Mouse (Mus musculus) left cerebral cortex, adult 11 months (tissue): Measurements from ENCODE around the gene Kctd7.

ENCODE experiments used
- DNase-seq: peaks from one replicate; pipeline ENCODE4 v3.0.0; 2022; ENCODE audit warnings: low spot score

Gene Kctd7

DNA sequence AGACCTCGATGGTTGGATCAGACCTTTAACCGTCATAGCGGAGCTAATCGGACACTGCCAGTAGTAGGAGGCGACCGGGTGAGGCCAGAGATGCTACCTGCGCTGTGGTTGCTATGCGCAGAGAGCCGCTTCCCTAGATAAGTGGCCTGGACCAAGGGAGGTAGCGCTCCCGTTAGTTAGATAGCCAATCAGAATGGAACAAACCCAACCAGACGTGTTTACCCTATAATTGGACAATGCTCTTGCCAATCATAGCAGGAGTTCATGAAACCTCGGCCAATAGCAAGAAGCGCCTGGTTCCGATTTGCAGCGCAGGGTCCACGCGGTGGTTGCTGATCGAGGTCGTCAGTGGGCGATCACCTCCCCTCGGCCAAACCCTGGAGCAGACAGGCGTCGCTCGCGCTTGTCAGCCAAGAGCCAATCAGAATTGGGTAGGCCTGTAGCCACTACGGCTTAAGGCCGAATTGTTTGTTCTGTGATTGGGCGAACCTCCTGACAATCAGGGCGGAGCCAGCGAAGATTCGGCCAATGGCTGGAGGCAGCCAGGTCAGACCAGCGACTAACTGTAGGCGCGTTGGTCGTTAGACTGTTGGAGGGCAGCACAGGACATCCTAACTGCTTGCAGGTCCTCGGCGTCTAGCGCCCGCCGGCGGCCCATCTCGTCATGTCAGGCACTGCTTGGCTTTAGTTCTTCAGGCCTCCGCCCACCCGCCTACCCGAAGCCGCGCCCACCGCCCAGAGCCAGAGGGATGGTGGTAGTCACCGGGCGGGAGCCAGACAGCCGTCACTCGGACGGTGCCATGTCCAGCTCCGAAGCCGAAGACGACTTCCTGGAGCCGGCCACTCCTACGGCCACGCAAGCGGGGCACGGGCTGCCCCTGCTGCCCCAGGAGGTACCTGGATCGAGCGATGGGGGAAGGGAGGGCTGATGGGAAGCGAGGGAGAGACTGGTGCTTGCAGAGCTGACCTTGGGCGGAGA, at the start of gene Kctd7:
TSS of gene Kctd7 (plus strand) at position 528 of the 979 bp plus-strand sequence.
- DNase-seq, result peak; percentile 97

DNA sequence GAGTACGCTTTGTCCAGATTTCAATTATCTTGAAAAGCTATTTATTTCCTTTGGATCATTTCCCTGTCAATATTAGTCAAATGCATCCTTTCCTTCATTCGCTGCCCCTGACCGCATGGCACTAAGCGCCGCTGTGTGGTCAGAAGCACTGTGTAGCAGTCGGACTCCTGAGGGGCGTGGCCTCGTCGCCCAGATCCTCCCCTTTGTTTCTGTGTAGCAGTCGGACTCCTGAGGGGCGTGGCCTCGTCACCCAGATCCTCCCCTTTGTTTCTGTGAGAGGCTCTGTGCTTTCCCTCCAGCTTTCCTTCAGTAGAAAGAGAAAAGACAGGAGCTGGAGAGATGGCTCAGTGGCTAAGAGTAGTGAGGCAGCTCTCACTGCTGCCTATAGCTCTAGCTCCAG, 47.9 kb upstream of the Kctd7 start:
- no peak for DNase-seq

DNA sequence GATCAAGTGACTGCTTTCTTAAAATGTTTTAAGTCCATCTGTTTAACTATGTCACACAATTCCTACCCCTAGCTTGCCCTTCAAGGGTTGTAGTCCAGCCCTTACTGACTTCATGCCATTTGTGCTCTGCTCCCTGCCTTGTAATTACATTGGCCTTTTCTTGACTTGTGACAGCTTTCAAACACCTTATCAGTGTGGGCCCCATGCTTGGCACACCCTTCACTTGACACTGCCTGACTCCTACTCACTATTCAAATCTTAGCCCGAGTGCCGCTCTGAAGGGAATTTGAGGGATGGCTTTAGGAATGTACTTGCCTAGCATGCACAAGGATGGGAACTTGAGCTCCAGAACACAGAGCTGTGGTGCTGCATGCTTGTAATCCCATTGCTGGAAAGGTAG, 46.8 kb upstream of the Kctd7 start:
- DNase-seq, result no peak

DNA sequence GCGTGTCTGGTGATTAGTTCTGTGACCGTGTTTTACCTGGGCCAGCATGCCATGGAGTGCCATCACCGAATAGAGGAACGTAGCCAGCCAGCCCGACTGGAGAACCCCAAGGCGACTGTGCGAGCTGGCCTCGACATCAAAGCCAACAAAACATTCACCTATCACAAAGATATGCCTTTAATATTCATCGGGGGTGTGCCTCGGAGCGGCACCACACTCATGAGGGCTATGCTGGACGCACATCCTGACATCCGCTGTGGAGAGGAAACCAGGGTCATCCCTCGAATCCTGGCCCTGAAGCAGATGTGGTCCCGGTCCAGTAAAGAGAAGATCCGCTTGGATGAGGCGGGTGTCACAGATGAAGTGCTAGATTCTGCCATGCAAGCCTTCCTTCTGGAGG, 42.9 kb upstream of the Kctd7 start:
- DNase-seq, result no peak

DNA sequence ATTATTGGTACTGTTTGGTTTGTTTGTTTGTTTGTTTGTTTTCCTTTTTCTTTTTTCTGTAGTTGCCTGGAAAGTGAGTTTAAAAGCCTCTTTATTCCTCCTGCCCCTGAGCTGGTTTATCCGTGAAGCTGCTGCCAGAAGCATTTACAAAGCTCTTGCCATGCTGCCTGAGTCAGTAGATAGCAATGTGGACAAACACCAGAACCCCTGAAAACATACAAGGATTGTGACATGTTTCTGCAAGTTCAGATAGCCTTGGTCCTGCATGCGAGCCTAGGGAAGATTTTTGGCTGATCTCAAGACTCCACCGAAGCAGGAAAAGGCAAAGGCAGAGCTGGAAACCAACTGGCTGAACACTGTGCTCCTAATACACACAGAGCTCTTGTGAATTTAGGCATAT, 35.3 kb upstream of the Kctd7 start:
- no peak for DNase-seq

DNA sequence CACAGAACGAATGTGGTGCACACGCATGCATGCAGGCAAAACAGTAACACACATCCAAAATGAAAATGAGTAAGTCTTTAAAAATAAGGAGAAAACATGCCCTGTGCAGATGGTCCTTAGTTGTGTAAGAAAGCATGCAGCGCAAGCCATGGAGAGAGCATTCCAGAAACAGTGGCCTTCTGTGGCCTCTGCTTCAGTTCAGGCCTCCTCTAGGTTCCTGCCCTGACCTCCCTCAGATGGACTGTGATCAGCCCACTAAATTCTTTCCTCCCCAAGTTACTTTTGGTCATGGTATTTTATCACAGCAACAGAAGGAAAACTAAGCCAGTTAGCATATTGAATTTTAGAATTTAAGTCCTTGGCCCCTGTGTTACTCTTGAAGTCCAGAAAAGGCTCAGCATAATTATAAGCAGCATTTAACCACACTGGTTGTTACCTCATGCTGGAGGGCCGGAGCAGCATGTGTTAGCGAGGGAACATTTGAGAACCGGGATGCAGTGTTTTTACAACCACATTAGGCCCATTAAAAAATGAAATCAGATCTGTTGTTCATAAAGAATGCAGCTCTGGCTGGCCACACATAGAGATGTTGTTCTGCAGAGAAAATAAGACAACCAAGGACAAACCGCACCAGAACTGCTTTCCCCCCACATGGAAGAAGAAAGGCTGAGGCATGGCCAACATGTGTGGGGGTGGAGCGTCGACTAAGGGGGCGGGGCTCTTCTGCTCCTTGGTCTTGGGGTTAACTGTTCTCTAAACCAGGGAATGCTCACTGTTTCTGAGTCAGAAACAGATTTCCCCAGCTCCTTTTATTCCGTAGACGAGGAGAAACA, 33.8 kb upstream of the Kctd7 start:
- DNase-seq, result no peak

DNA sequence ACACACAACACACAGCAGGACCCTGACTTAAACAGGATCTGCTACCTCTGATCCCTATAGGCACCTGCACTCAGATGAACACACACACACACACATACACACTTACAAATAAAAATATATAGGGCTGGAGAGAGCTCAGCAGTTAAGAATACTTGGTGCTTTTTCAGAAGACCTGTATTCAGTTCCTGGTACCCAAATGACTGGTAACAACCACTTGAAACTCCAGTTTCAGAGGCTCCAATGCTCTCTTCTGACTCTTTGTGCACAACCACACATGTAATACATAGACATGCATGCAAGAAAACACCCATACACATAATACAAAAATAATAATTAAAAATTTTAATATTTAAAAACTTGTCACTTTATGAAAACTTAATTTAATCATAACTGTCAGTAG, 32.0 kb upstream of the Kctd7 start:
- no peak for DNase-seq

DNA sequence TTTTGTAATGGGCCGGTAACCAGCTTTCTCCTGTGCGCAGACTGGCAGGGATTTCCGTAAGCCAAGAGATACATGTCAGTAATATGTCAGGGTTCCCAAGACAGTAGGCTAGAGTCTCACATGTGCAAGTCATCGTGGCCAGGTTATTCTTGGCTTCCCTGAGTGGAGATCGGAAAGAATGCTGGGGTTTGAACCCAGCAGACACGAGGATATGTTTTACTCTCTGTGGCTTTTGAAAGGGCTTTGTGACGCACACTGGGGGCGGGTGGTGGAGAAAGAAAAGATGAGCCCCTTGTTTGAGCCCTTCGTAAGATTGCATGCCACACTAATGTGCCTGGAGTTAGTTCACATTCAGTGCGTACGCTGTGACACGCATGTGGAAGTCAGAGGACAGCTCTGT, 28.5 kb upstream of the Kctd7 start:
- DNase-seq, result no peak

DNA sequence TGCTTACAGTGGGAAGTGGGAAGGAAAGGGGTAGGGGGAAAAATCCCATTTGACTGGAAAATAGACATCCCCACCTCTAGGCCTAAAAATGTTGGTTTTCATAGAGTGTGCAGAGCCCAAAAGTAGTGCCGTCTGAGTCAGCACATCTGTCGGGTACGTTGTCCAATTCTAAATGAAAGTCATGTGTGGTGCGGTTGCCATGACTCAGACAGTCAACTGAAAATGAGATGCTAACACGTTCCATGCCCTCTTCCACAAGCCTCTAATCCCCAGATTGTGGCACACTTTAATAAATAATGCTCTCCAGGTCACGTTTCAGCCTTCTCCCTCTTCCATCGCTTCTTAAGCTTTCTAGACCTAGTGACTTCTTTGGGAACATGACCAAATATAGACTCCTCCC, 27.8 kb upstream of the Kctd7 start:
- no peak for DNase-seq

DNA sequence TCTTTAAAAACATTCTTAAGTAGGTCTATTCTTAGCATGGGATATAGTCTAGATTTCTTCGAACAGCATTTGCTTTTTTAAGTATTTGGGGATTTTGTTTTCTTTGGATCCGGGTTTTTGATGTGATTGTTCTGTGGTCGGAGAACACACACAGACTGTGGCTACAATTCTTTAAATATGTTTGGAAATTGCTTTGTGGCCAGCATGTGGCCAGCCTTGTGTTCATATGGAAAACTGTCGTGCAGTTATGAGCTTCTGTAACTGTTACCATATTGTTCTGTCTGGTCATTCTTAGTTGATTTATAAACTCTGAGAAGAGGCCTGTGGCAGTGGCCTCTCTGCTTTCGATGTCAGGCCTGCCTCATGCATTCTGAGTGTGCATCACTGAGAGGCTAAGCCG, 26.7 kb upstream of the Kctd7 start:
- no peak for DNase-seq

DNA sequence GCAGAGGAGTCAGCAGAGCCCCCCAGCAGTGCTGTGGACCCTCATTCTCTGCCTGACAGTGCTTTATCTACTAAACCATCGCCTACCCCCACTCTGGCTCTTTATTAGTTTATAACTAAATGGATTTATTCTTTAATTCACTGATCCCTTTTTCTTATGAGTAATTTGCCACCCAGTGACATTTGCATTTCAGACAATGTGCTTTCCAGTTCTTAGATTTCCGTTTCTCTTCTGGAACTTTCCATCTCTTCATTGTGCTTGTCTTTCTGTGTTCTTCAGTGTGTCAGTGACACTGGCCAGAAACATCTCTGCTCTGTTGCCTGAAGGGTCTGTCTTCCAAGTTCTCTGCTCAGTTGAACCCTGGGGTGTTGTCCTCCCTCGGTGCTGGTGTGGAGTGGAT, 25.4 kb upstream of the Kctd7 start:
- DNase-seq, result no peak

DNA sequence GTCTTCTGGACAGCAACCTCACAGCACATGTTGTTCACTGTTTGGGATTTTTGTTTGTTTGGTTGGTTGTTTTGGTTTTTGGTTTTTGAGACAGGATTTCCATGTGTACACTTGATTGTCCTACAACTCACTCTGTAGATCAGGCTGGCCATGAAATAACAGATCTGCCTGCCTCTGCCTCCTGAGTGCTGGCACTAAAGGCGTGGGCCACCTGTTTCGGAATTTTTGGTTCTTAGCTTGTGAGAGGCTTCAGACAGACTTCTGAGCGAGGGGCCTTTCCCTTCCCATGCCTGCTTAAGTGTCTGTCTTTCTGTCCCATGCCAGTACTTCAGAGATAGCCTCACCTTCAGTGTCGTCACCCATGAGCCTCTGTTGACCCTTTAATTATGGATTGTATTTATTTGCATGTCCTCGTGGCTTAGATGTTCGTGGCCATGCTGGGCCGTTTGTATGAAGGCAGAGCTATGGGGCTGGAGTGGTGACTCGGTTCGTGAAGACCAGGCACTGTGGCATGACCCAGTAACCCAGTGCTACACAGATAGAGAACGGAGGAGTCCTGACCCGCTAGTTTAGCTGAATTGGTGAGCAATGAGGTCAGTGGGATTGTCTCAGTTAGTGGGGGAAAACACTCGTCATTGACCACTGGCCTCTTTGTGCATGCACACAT, 24.5 kb upstream of the Kctd7 start:
- DNase-seq, result no peak

DNA sequence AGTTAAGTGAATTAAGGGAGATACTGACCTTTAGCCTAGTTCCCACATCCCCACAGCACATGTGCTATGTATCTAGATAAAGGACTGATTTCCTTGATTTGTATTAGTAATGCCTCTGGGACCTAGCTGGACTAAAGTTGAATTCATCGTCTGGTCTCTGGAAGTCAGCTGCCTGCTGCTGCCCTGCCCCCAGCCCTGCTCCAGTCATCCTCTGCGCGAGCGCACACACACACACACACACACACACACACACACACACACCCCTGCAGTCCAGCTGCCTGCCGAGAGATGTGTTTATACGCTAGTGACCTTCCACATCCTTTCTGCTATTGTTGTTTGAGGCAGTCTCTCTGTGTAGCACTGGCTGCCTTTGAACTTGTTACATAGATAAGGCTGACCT, 23.8 kb upstream of the Kctd7 start:
- DNase-seq, result no peak

DNA sequence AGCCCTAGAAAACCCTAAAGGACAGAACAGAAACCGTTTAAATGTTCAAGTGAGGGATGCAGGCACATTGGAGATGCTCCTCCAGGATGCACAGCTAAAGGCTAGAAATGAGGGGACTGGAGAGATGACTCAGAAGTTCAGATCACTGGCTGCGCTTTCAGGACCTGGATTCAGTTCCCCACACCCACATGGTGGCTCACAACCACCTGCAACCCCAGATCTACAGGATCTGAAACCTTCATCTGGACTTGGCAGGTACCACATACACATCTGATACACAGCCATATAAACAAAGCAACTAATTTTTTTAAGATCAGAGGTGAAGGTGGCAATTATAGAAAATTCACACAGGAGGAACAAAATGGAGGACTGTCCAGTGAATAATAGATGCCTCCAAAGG, 22.3 kb upstream of the Kctd7 start:
- DNase-seq, result no peak

DNA sequence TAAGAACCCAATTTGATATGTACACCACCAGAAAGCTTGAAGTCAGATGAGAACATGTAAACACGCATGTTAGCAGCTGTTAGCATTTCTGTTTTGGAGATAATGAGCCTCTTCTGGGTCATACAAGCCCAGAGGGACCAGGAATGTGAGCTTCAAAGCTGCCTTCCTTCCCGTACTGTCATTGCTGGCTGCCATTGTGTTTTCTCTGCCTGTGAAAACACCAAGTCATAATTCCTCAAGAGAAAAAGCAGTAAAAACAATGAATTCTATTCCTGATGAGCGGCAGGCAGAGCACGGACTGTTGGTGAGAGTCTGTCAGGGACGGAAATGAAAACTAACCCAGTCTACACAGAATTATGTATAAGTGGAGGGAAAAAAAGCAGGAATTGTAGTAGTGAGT, 20.4 kb upstream of the Kctd7 start:
- no peak for DNase-seq

DNA sequence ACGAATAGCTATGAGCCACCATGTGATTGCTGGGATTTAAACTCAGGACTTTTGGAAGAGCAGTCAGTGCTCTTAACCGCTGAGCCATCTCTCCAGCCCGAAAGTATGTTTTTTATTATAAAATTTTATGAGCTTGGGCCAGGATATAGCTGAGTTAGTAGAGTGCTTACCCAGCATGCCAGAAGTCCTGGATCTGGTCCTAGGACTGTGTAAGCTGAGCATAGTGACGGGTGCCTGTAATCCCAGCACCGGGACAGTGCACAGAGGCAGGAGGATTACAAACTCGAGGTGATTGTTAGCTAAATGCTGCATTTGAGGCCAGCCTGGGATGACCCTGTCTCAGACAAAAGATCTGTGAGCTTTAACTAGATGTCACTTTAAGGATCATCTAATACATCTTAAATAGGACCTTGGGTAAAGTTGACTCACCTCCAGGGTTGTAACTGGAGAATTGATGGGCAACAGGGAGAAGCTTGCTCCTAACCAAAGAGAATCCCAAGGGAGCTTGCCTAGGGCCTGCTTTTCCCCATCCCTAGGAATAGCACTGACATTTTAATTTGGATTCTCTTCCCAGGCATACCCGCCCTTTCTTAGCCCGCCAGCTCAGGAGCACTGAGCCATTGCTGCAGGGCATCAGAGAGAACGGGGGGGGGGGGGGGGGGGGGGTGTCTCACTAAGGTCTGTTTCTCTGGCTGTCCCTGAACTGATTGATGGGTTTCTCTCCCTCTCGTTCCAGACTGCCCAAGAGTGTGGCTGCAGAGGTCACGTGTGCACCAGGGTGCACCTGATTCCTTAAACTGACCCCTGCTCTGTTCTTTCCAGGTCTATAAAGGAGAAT, 15.8 kb upstream of the Kctd7 start:
- DNase-seq, result no peak

DNA sequence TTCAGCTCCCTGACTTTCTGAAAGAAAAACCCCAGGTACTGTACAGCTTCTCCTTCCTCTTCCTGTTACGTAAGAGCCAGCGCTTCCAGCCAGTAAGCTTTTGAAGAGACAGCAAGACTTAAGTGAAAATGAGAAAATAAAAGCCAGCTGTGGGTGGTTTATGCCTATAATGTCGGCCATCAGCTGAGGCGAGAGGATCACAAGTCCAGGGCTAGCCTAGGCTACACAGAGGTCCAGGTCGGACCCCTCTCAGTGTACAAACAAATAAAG, 15.2 kb upstream of the Kctd7 start:
- DNase-seq, result no peak

DNA sequence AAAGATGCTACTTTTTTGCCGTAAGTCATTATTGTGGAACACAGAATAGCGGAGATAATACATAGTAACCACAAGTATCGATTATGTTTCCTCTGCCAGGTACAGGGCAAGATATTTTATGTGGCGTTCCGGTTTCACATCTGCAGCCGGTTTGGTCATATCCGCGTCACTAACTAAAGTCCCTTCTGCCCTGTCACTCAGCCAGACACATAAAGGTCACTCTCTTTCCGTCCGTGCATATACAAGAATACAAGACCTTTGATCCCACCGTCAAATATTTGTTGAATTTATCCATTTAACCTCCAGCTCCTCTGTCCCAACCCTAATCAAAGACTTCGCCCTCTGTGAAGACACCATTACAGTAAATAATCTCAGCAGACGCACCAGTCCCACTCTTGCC, 8.1 kb upstream of the Kctd7 start:
- no peak for DNase-seq

DNA sequence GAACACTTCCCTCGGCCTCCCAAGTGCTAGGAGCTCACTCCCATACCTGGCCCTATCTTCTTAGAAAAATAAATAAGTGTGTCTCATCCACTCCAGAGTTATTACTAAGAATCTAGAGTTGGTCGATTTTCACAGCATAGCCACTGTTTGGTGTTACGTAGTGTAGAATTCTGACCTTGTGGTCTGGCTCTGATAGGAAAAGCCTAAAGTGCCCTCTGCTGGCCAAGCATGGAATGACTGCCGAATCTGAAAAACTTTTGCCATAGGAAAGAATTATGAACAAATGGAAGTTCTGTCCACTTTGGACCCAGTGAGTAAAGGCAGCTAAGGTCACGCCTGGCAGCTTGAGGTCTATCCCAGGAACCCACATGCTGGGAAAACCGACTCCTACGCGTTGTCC, 5.3 kb upstream of the Kctd7 start:
- peak; percentile 62 for DNase-seq

DNA sequence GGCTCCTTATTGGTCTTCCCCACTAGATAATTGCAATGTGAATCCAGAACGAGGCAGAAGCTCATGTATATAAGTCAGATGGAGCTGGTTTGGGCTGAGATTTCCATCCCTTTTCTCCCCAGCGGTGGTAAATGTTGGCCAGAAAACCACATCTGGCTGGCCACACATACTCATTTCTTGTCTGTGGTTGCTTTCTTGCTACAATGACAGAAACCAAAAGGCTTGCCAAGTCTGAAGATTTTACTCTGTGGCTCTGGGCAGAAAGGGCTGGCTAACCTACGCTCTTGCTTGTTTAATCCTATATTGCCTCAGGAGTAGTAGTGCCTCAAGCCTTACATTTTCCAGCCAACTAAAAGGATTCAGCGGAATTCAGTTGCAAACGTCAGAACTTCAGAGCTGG, 3.5 kb upstream of the Kctd7 start:
- no peak for DNase-seq

DNA sequence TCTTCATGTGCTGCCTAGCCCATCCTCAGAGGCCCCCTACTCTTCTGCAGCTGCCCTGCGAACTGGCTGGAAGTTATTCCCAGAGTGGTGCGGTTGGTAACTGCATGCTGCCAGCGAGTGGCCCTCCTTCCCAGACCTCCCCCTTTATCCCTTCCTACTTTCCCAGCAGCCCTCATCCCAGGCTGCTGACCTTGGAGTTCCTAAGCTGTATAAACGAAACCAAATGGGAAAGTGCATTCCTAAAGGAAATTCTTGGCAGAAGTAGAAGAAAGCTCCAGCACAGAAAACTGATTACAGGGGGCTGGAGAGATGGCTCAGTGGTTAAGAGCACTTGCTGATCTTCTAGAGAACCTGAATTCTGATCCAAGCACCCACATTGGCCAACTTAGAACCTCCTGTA, 2.6 kb upstream of the Kctd7 start:
- no peak for DNase-seq

DNA sequence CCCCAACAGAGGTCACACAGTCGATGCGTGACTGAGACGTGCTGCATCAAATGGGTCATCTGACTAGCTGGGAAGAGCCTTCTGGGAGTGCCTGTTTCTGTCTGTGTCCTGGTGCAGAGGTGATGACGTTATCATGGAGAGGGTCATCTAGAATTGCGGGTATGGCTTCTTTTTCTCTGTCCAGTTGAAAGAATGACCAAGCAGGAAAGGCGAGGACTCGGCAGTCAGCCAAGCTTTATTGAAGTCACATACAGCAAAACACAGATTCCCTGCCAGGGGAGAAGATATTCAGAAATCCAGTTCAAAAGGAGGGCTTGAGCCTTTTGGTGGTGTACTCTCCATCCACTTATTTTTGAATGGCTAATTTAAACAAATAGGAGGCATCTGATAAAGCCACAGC, 1.6 kb upstream of the Kctd7 start:
- no peak for DNase-seq
